Mouse (Mus musculus) cerebellum, adult 2 months (tissue): ENCODE measurements around the gene 9130230L23Rik. TPM values are rescaled to one million over a fixed set of nuclear protein-coding genes. Genes with fewer than 3 reads are reported as not detected.

Experiments
- DNase-seq, 2 experiments: peaks; one replicate each; pipeline ENCODE4 v3.0.0; 2021
- H3K27ac ChIP-seq: fragments of 200-500 bp; 2 replicates; pipeline ENCODE4 v1.5.1; 2012; ENCODE audit warnings: low read length, control low read depth, inconsistent platforms; ENCODE audit not compliant: insufficient read depth
- H3K27me3 ChIP-seq: fragments of 200-500 bp; 2 replicates; pipeline ENCODE4 v1.6.1; 2012; ENCODE audit warnings: inconsistent platforms, mild to moderate bottlenecking, low read length, moderate library complexity; ENCODE audit not compliant: control insufficient read depth, insufficient read depth
- H3K4me1 ChIP-seq: fragments of 200-500 bp; 2 replicates; pipeline ENCODE4 v1.6.1; 2011; ENCODE audit warnings: low read length; ENCODE audit not compliant: control insufficient read depth, insufficient read depth
- H3K4me3 ChIP-seq: fragments of 200-500 bp; replicated peaks from 2 replicates; pipeline ENCODE3; 2011; ENCODE audit warnings: mild to moderate bottlenecking, low read depth, low read length, control low read depth; ENCODE audit not compliant: insufficient read depth
- CTCF ChIP-seq: fragments of 200-500 bp; IDR thresholded peaks from 2 replicates; pipeline ENCODE4 v1.5.1; 2011; ENCODE audit warnings: low read depth, mild to moderate bottlenecking, control low read depth, low read length, moderate library complexity, borderline replicate concordance; ENCODE audit not compliant: insufficient read depth
- POLR2A ChIP-seq: fragments of 200-500 bp; IDR thresholded peaks from 2 replicates; pipeline ENCODE4 v1.6.1; 2011; ENCODE audit warnings: low read length, control low read depth, borderline replicate concordance; ENCODE audit not compliant: insufficient read depth
- WGBS: fragments of 180-500 bp; shearing (Covaris S2); methylation state at CpG from one replicate; pipeline ENCODE4 v1.1.7; 2018; 5-methylcytosine and 5-hydroxymethylcytosine counted together
- polyA plus RNA-seq: library from polyadenylated mRNA; depleted of rRNA; stranded (reverse); fragments of >200 nt; gene quantifications from 2 replicates; pipeline ENCODE4 v1.2.3, GENCODE M21; 2012

Gene 9130230L23Rik
- polyA plus RNA-seq, 1 experiment: not detected

DNA sequence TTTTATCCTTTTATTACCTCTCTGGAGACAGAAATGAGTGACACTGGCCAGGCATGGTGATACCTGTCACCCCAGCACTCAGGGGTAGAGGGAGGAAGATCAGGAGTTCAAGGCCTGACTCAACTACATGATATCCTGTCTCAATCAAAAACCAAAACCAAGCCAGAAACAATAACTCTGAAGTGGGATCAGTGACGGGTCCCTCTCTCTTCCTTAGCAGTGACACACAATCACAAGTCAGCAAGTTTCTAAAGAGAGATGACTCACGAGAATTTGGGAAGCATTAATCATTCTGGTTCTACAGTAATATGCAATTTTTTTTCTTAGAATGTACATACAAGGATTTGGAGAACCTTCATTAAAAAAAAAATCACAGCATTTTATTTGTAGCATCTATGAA is 30.9 kb downstream of the 9130230L23Rik start:
- TF ChIP-seq CTCF: no peak
- no peak for TF ChIP-seq POLR2A

DNA sequence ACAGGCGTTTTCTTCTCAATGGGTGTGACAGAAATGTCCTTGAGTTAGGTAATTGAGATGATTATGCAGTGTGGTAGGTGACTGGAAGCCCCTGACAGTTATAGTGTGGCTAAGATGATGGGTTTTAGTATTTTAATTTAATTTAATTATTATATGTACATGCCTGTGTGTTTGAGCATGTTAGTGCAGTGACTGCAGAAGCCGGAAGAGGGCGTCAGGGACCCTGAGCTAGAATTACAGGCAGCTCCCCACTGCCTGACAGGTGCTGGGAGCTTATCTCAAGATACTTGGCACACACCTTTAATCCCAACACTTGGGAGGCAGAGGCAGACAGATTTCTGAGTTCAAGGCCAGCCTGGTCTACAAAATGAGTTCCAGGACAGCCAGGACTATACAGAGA is 36.1 kb downstream of the 9130230L23Rik start:
- no peak for DNase-seq
- Histone ChIP-seq H3K27me3 (no peaks in the 10 kb centered on the region), H3K4me1 (no peaks in the 10 kb centered on the region), H3K4me3 (no peak overlapping the region), H3K27ac (no peak overlapping the region)
- TF ChIP-seq POLR2A: no peak
- TF ChIP-seq CTCF: no peak
- WGBS: 92% methylated on average over 3 of the region's 3 CpGs

More for the DNA sequence above, 30.9 kb downstream of the 9130230L23Rik start:
- Histone ChIP-seq H3K4me3 (no peak overlapping the region), H3K27me3 (no peaks in the 10 kb centered on the region), H3K27ac (no peak overlapping the region), H3K4me1 (no peaks in the 10 kb centered on the region)
- WGBS: 84% methylated on average over 2 of the region's 2 CpGs
- DNase-seq: no peak

DNA sequence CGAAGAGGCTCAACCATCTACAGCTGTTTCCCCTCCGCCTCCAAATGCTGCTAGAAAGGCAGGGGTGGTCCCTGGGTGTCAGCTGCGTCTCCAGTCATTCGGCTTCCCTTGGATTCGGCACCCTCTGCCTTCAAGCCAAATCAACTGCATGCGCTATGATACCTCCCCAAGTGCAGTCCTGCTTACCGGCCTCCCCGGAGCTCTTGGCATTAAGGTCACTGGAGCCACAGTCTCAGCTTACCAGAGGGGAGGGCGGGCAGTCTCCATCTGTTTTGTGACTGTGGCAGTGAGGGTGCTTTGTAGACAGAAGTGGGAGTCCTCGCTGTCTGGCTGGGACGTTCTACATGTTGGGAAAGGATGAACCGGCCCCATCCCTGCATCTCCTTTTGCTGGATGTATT is 37.0 kb downstream of the 9130230L23Rik start:
- 54% methylated on average over 12 of the region's 12 CpGs for WGBS
- DNase-seq: no peak

DNA sequence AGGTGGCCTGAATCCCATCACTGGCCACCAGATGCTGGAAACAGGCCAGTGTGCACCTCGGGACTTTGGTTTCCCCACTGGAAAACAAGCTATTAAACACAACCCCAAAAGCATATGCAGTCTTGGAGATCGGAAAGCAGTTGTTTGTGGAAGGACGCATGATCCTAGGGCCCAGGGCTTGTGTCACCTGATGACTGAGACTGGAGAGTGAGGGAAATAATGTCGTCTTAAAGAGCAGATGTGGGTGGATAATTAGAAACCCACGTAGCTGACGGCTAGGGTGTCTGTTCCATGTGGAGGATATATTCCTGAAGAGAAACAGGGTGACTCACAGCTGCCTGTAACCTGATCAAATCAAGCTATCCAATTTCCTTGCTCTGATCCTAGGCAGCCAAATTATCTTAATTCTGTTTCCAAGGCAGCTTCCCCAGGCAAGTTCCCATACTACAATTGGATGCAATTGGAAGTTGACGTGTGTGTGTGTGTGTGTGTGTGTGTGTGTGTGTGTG is 38.3 kb downstream of the 9130230L23Rik start:
- TF ChIP-seq CTCF (no peak), POLR2A (no peak)
- Histone ChIP-seq H3K27ac (no peak overlapping the region), H3K27me3 (no peaks in the 10 kb centered on the region), H3K4me3 (no peak overlapping the region), H3K4me1 (no peaks in the 10 kb centered on the region)
- no peak for DNase-seq
- 60% methylated on average over 7 of the region's 7 CpGs for WGBS

More for the DNA sequence above, 37.0 kb downstream of the 9130230L23Rik start:
- Histone ChIP-seq H3K4me1 (no peaks in the 10 kb centered on the region), H3K27me3 (no peaks in the 10 kb centered on the region), H3K4me3 (no peak overlapping the region), H3K27ac (no peak overlapping the region)
- no peak for TF ChIP-seq POLR2A
- no peak for TF ChIP-seq CTCF

DNA sequence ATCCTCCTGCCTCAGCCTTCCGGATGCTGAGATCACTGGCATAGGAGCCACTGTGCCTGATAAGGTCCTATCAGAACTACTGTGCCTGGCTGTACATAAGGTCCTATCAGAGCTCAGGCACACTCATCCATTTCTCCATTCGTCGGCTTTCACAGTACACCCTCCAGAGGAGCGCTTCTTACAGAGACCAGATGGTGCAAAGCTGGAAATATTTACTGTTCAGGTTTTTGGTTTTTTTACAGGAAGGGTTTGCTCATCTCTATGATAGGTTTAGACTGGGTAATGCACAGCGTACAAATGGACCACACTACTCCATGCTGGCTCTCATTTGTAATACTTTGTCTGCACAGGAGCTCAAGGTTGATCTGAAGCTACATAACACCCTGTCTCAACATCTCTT is 40.8 kb downstream of the 9130230L23Rik start:
- H3K27ac ChIP-seq: no peak overlapping the region
- H3K4me3 ChIP-seq: no peak overlapping the region
- DNase-seq: no peak
- no peaks in the 10 kb centered on the region for H3K4me1 ChIP-seq
- H3K27me3 ChIP-seq: no peaks in the 10 kb centered on the region
- no peak for TF ChIP-seq POLR2A
- no peak for TF ChIP-seq CTCF
- 90% methylated on average over 5 of the region's 5 CpGs for WGBS

DNA sequence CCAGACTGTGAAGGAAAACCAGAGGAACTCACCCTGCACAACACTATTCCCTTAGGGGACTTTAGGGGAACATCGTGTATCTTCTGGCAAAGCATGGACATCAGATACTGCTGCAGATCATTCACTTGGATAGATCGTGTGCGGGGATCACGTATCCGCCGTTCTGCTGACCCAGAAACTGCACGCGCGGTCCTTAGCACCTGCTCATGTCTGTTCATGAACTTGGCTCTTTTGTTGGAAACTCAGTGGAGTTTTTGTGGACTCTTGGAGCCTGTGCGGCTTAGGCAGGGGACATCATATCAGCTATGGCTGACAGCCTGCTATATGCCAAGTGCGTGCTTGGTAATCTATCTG is 43.5 kb downstream of the 9130230L23Rik start:
- no peak overlapping the region for H3K27ac ChIP-seq
- no peak overlapping the region for H3K4me3 ChIP-seq
- no peaks in the 10 kb centered on the region; the same call in 1 of the 2 replicates for H3K4me1 ChIP-seq
- WGBS: 86% methylated on average over 11 of the region's 11 CpGs
- TF ChIP-seq CTCF: no peak
- no peak for TF ChIP-seq POLR2A
- DNase-seq: no peak
- no peaks in the 10 kb centered on the region for H3K27me3 ChIP-seq

DNA sequence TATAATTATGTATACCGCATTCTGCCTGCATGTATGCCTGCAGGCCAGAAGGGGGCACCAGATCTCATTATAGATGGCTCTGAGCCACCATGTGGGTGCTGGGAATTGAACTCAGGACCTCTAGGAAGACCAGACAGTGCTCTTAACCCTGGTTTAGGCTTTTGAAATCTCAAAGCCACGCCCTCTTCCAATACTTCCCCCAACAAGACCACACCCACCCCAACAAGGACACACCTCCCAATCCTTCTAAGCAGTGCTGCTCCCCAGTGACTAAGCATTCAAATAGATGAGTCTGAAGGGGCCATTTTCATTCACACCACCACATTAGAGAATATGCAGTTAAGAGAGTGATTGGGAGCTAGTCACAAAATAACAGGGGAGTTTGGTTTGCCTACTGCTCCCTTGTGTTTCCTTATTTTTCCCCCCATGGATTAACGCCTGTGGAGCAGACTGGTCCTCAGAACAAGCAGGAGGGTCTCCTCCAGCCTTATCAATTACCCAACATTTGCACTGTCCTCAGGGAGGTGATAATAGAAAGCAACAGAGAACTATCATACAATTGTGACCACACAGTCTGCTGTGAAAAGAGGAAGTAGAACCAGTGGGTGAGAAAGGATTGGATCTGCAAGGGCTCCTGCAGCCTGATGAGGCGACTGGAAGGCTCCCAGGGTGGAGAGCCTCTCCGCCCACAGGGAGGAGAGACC is 44.0 kb downstream of the 9130230L23Rik start:
- no peaks in the 10 kb centered on the region; the same call in 1 of the 2 replicates for H3K4me1 ChIP-seq
- DNase-seq: no peak
- no peak for TF ChIP-seq POLR2A
- no peak for TF ChIP-seq CTCF
- H3K27me3 ChIP-seq: no peaks in the 10 kb centered on the region
- no peak overlapping the region for H3K4me3 ChIP-seq
- H3K27ac ChIP-seq: no peak overlapping the region
- WGBS: 79% methylated on average over 5 of the region's 5 CpGs

DNA sequence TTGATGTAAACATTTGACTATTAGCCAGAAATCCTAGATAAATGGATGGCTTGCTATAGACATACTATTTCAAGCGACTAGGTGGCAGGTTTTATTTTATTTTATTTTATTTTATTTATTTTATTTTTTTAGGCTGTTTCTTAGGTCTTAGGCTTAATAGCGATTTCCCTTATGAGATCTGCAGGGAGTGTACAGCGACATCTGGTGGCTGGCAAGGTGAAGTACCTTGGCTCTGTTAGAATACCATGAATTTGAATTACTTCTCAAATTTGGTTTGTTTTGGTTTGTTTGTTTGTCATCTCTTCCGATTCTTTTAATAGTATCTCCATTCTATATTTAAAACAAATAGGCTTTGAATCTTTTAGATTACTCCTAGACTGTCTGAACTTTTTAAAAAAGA is 45.5 kb downstream of the 9130230L23Rik start:
- peak in 1 of 2 experiments; percentile 22 for DNase-seq
- H3K27ac ChIP-seq: no peak overlapping the region
- WGBS: 4% methylated on average over 4 of the region's 4 CpGs
- H3K4me3 ChIP-seq: no peak overlapping the region
- no peaks in the 10 kb centered on the region for H3K27me3 ChIP-seq
- no peaks in the 10 kb centered on the region; the same call in 1 of the 2 replicates for H3K4me1 ChIP-seq
- TF ChIP-seq POLR2A (no peak), CTCF (peak; percentile 63)
